Mouse (Mus musculus): Measurements from ENCODE around the gene C2cd4c. TPM values are rescaled to one million over a fixed set of nuclear protein-coding genes. Genes with fewer than 3 reads are reported as not detected.

C2cd4c gene
- polyA plus RNA-seq, 1 experiment from 2014 or later: 0.70 TPM

DNA sequence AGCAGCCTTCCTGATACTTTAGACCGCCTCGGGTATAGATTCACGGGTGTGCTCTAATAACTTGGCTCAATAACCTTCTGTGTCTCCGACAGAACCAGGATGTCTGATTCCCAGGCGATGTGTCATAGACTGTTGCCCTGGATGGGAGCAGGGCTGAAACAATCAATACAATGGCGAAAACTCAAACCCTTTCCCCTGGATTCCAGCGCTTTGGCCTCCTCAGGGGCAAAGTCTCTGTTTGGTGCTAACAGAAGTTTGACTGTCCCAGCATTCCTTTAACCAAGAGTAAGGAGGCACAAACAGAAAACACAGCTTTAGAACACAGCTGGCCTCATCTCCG, 18.3 kb downstream of the C2cd4c start:
- no peak overlapping the region for H3K4me3 ChIP-seq (ENCODE audit: low read length)
- no peaks in the 10 kb centered on the region for H3K36me3 ChIP-seq (ENCODE audit: control insufficient read depth, insufficient read depth, low read length)
- WGBS: 59% methylated on average over 8 of the region's 8 CpGs
- peak; percentile 28; the same call in 1 of the 2 replicates for ATAC-seq
- peaks cover 3% of the 10 kb centered on the region for H3K27me3 ChIP-seq (replicated peaks; ENCODE audit: control insufficient read depth, insufficient read depth, low read length)
- H3K4me2 ChIP-seq (ENCODE audit: low read length): no peak overlapping the region
- H3K27ac ChIP-seq (ENCODE audit: low read depth, low read length): no peak overlapping the region
- no peak overlapping the region for H3K9ac ChIP-seq (ENCODE audit: low read depth, low read length)
- no peaks in the 10 kb centered on the region; the same call in 1 of the 2 replicates for H3K9me3 ChIP-seq (ENCODE audit: control insufficient read depth, low read length)
- H3K4me1 ChIP-seq (ENCODE audit: control insufficient read depth, insufficient read depth, low read depth, low read length): no peaks in the 10 kb centered on the region

- Histone ChIP-seq H3K4me1 (ENCODE audit: control insufficient read depth, insufficient read depth, low read depth, low read length) (no peaks in the 10 kb centered on the region), H3K27ac (ENCODE audit: low read depth, low read length) (no peak overlapping the region), H3K36me3 (ENCODE audit: control insufficient read depth, insufficient read depth, low read length) (no peaks in the 10 kb centered on the region), H3K4me2 (ENCODE audit: low read length) (peak overlapping the region; percentile 42), H3K4me3 (ENCODE audit: low read length) (no peak overlapping the region), H3K27me3 (replicated peaks; ENCODE audit: control insufficient read depth, insufficient read depth, low read length) (peaks cover 3% of the 10 kb centered on the region), H3K9ac (ENCODE audit: low read depth, low read length) (peak overlapping the region; percentile 8; the same call in 1 of the 2 replicates), H3K9me3 (ENCODE audit: control insufficient read depth, low read length) (no peaks in the 10 kb centered on the region; the same call in 1 of the 2 replicates)
- peak; percentile 95 for ATAC-seq
- WGBS: 13% methylated on average over 17 of the region's 17 CpGs
These were observed 18.8 kb downstream of the C2cd4c start for GRCm38 (mm10) chr10:79594872-79595589.

DNA sequence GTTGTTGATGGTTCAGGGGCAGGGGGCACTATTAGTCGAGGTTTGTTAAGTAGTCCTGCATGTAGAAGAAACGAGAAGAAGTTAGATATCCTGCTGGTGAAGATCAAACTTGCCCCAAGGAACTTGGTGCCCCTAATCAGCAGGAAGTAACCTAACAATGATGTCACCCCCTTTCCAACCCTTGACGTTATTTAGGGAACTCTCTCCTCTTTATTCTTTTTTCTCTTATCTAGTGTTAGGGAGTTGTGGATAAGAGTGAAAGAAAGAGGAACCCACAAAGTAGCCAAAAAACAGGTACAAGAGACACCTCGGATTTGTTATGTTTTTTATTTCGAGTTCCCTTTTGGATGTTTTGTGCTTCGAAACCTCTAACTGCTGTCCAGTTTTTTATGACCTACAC, 19.7 kb downstream of the C2cd4c start:
- WGBS: 65% methylated on average over 6 of the region's 6 CpGs
- Histone ChIP-seq H3K9me3 (ENCODE audit: control insufficient read depth, low read length) (no peaks in the 10 kb centered on the region; the same call in 1 of the 2 replicates), H3K9ac (ENCODE audit: low read depth, low read length) (no peak overlapping the region)

GRCm38 (mm10) chr10:79590702-79591101, 23.1 kb downstream of the C2cd4c start:
- no peak for ATAC-seq
- no peak overlapping the region for H3K9ac ChIP-seq (ENCODE audit: low read depth, low read length)
- WGBS: 92% methylated on average over 1 of the region's 1 CpGs
- H3K9me3 ChIP-seq (ENCODE audit: control insufficient read depth, low read length): no peaks in the 10 kb centered on the region; the same call in 1 of the 2 replicates
- H3K27me3 ChIP-seq (replicated peaks; ENCODE audit: control insufficient read depth, insufficient read depth, low read length): peaks cover 3% of the 10 kb centered on the region
- H3K27ac ChIP-seq (ENCODE audit: low read depth, low read length): no peak overlapping the region
- H3K36me3 ChIP-seq (ENCODE audit: control insufficient read depth, insufficient read depth, low read length): no peaks in the 10 kb centered on the region
- H3K4me3 ChIP-seq (ENCODE audit: low read length): no peak overlapping the region
- no peak overlapping the region for H3K4me2 ChIP-seq (ENCODE audit: low read length)
- no peaks in the 10 kb centered on the region for H3K4me1 ChIP-seq (ENCODE audit: control insufficient read depth, insufficient read depth, low read depth, low read length)

More for the DNA sequence above, 19.7 kb downstream of the C2cd4c start:
- Histone ChIP-seq H3K27ac (ENCODE audit: low read depth, low read length) (no peak overlapping the region), H3K27me3 (replicated peaks; ENCODE audit: control insufficient read depth, insufficient read depth, low read length) (peaks cover 3% of the 10 kb centered on the region), H3K36me3 (ENCODE audit: control insufficient read depth, insufficient read depth, low read length) (no peaks in the 10 kb centered on the region), H3K4me3 (ENCODE audit: low read length) (no peak overlapping the region), H3K4me2 (ENCODE audit: low read length) (no peak overlapping the region), H3K4me1 (ENCODE audit: control insufficient read depth, insufficient read depth, low read depth, low read length) (no peaks in the 10 kb centered on the region)
- no peak for ATAC-seq

GRCm38 (mm10) chr10:79587752-79588126, 26.1 kb downstream of the C2cd4c start:
- Histone ChIP-seq H3K4me3 (ENCODE audit: low read length) (no peak overlapping the region), H3K27me3 (replicated peaks; ENCODE audit: control insufficient read depth, insufficient read depth, low read length) (no peaks in the 10 kb centered on the region), H3K4me1 (ENCODE audit: control insufficient read depth, insufficient read depth, low read depth, low read length) (no peaks in the 10 kb centered on the region), H3K4me2 (ENCODE audit: low read length) (no peak overlapping the region), H3K27ac (ENCODE audit: low read depth, low read length) (no peak overlapping the region), H3K9me3 (ENCODE audit: control insufficient read depth, low read length) (no peaks in the 10 kb centered on the region; the same call in 1 of the 2 replicates), H3K36me3 (ENCODE audit: control insufficient read depth, insufficient read depth, low read length) (no peaks in the 10 kb centered on the region), H3K9ac (ENCODE audit: low read depth, low read length) (no peak overlapping the region)
- 71% methylated on average over 4 of the region's 4 CpGs for WGBS
- ATAC-seq: no peak

DNA sequence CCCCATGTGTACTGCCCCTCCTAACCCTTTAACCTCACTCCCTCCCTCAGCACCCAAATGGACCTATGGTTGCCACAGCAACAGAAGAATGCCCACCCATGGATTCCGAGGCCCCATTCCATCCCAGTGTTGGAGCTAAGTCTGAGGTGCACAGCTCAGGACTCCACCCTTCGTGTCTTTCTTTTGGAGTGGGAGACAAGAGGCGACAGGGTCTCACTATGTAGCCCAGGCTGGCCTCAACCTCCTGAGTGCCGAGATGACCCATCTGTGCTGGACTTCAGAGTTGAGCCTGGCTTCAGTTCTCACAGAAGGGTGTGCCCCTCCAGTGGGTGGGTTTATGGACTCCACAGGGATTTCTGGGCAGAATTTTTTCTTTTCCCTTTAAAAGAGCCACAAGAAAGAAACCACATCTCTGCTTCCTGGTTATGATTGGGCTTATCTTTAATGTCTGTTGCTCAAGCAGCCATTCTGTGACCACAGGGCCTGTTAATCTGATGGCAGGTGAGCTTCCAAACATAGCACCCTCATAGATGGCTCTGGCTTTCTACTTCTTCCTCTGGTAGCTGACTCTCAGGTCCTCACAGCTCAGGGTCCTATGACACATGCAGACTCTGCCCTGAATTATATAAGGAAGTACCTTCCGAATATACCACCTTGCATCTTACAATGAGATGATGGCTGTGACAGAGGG, 26.6 kb downstream of the C2cd4c start, which contains the start of gene Theg:
Theg (minus strand) TSS at position 271 of the 691 bp plus-strand sequence.
- Histone ChIP-seq H3K4me2 (ENCODE audit: low read length) (no peak within 1 kb of the TSS), H3K36me3 (ENCODE audit: control insufficient read depth, insufficient read depth, low read length) (no peaks in the 10 kb centered on the region), H3K27me3 (replicated peaks; ENCODE audit: control insufficient read depth, insufficient read depth, low read length) (no peaks in the 10 kb centered on the region), H3K4me1 (ENCODE audit: control insufficient read depth, insufficient read depth, low read depth, low read length) (no peaks in the 10 kb centered on the region), H3K9me3 (ENCODE audit: control insufficient read depth, low read length) (no peaks in the 10 kb centered on the region; the same call in 1 of the 2 replicates), H3K9ac (ENCODE audit: low read depth, low read length) (no peak within 1 kb of the TSS), H3K27ac (ENCODE audit: low read depth, low read length) (no peak within 1 kb of the TSS), H3K4me3 (ENCODE audit: low read length) (no peak within 1 kb of the TSS)
- WGBS: 79% methylated on average over 5 of the region's 5 CpGs
- ATAC-seq: no peak

- WGBS: 67% methylated on average over 8 of the region's 8 CpGs
These were observed 27.6 kb downstream of the C2cd4c start for GRCm38 (mm10) chr10:79586243-79586642.

DNA sequence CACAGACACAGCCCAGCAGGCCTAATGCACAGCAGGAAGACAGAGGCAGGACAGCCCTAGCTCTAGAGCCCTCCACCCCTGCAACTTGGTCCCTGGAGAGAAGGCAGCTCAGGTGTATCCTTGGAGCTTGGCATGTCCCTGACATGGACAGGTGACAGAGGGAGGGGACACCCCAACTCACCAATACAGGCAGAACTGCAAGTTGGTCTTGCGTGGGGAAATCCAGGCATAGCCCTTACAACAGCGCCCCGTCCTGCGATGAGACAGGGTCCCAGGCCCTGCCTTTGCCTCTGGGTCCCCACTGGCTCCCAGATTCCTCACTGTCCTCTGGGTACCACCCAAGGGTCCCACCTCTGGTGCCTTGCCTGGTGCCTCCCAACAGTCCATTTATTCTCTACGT, 28.1 kb downstream of the C2cd4c start:
- no peaks in the 10 kb centered on the region for H3K4me1 ChIP-seq (ENCODE audit: control insufficient read depth, insufficient read depth, low read depth, low read length)
- no peak overlapping the region for H3K27ac ChIP-seq (ENCODE audit: low read depth, low read length)
- H3K4me2 ChIP-seq (ENCODE audit: low read length): no peak overlapping the region
- H3K9me3 ChIP-seq (ENCODE audit: control insufficient read depth, low read length): no peaks in the 10 kb centered on the region
- no peak overlapping the region for H3K4me3 ChIP-seq (ENCODE audit: low read length)
- no peak for ATAC-seq
- H3K36me3 ChIP-seq (ENCODE audit: control insufficient read depth, insufficient read depth, low read length): no peaks in the 10 kb centered on the region
- 93% methylated on average over 5 of the region's 5 CpGs for WGBS
- H3K9ac ChIP-seq (ENCODE audit: low read depth, low read length): no peak overlapping the region
- no peaks in the 10 kb centered on the region for H3K27me3 ChIP-seq (replicated peaks; ENCODE audit: control insufficient read depth, insufficient read depth, low read length)

More at GRCm38 (mm10) chr10:79586243-79586642, 27.6 kb downstream of the C2cd4c start:
- no peak for ATAC-seq
- H3K4me2 ChIP-seq (ENCODE audit: low read length): no peak overlapping the region
- no peaks in the 10 kb centered on the region for H3K4me1 ChIP-seq (ENCODE audit: control insufficient read depth, insufficient read depth, low read depth, low read length)
- H3K4me3 ChIP-seq (ENCODE audit: low read length): no peak overlapping the region
- H3K9me3 ChIP-seq (ENCODE audit: control insufficient read depth, low read length): no peaks in the 10 kb centered on the region
- no peaks in the 10 kb centered on the region for H3K27me3 ChIP-seq (replicated peaks; ENCODE audit: control insufficient read depth, insufficient read depth, low read length)
- no peak overlapping the region for H3K9ac ChIP-seq (ENCODE audit: low read depth, low read length)
- H3K27ac ChIP-seq (ENCODE audit: low read depth, low read length): no peak overlapping the region
- no peaks in the 10 kb centered on the region for H3K36me3 ChIP-seq (ENCODE audit: control insufficient read depth, insufficient read depth, low read length)

DNA sequence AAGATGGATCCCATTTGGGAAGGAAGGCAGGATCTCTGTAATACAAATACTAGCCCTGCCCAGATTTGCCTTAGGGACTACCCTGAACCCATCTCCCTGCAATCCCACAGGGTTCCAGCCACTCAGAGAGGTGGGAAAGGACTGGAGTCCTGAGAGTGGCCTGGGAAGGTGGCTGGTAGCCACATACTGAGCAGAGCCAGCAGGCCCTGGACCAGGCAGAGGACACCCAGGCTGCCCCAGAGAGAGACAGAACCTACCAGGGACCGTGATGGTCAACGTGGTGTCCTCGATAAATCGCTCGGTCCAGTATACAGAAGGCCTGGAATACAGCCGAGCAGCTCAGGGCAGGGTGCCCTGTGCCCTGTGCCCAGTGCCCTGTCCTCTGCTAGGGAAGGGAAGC, 28.7 kb downstream of the C2cd4c start:
- Histone ChIP-seq H3K9me3 (ENCODE audit: control insufficient read depth, low read length) (no peaks in the 10 kb centered on the region), H3K27ac (ENCODE audit: low read depth, low read length) (no peak overlapping the region), H3K9ac (ENCODE audit: low read depth, low read length) (no peak overlapping the region), H3K27me3 (replicated peaks; ENCODE audit: control insufficient read depth, insufficient read depth, low read length) (no peaks in the 10 kb centered on the region), H3K4me1 (ENCODE audit: control insufficient read depth, insufficient read depth, low read depth, low read length) (no peaks in the 10 kb centered on the region), H3K4me3 (ENCODE audit: low read length) (no peak overlapping the region), H3K36me3 (ENCODE audit: control insufficient read depth, insufficient read depth, low read length) (no peaks in the 10 kb centered on the region), H3K4me2 (ENCODE audit: low read length) (no peak overlapping the region)
- 95% methylated on average over 6 of the region's 6 CpGs for WGBS
- no peak for ATAC-seq
